Mouse (Mus musculus) limb, embryonic 12.5 days (tissue): ENCODE data around the gene Fgfr2. TPM values are rescaled to one million over a fixed set of nuclear protein-coding genes. Genes with fewer than 3 reads are reported as not detected.

Experiments used
- ATAC-seq: fragments of 200-750 bp; cut with Nextera tagmentation; 2 replicates; pipeline ENCODE4 v1.8.0; 2017; ENCODE audit warnings: low read depth, moderate TSS enrichment; ENCODE audit not compliant: insufficient number of reproducible peaks, insufficient read depth, low FRiP score, low TSS enrichment
- H3K27ac ChIP-seq: fragments of 300-500 bp; sonication (generic); 2 replicates; pipeline ENCODE4 v1.5.1; 2016; ENCODE audit warnings: mild to moderate bottlenecking, moderate library complexity
- H3K27me3 ChIP-seq: fragments of 300-500 bp; sonication (generic); 2 replicates; pipeline ENCODE4 v1.6.1; 2016; ENCODE audit warnings: mild to moderate bottlenecking, moderate library complexity
- H3K36me3 ChIP-seq: fragments of 300-500 bp; sonication (generic); 2 replicates; pipeline ENCODE4 v1.6.1; 2016; ENCODE audit warnings: mild to moderate bottlenecking, moderate library complexity
- H3K4me1 ChIP-seq: fragments of 300-500 bp; sonication (generic); replicated peaks from 2 replicates; pipeline ENCODE4 v1.6.1; 2016
- H3K4me2 ChIP-seq: fragments of 300-500 bp; sonication (generic); 2 replicates; pipeline ENCODE4 v1.6.1; 2016; ENCODE audit warnings: mild to moderate bottlenecking, moderate library complexity
- H3K4me3 ChIP-seq: fragments of 300-500 bp; sonication (generic); replicated peaks from 2 replicates; pipeline ENCODE4 v1.5.1; 2016; ENCODE audit warnings: mild to moderate bottlenecking
- H3K9ac ChIP-seq: fragments of 300-500 bp; sonication (generic); replicated peaks from 2 replicates; pipeline ENCODE4 v1.6.1; 2016; ENCODE audit warnings: mild to moderate bottlenecking, moderate library complexity
- H3K9me3 ChIP-seq: fragments of 300-500 bp; sonication (generic); 2 replicates; pipeline ENCODE4 v1.6.1; 2016; ENCODE audit warnings: mild to moderate bottlenecking, moderate library complexity
- WGBS: fragments of 180-500 bp; shearing (Covaris S2); methylation state at CpG from one replicate; pipeline ENCODE4 v1.1.7; 2016; 5-methylcytosine and 5-hydroxymethylcytosine counted together
- polyA plus RNA-seq: library from polyadenylated mRNA; unstranded; fragments of >200 nt; fragmentation: Nextera tagmentation; extraction: Ambion mirVana; gene quantifications from 2 replicates; pipeline ENCODE4 v1.2.1, GENCODE M21; 2016

Gene Fgfr2
- polyA plus RNA-seq, 1 experiment from 2014 or later = 112 TPM

DNA sequence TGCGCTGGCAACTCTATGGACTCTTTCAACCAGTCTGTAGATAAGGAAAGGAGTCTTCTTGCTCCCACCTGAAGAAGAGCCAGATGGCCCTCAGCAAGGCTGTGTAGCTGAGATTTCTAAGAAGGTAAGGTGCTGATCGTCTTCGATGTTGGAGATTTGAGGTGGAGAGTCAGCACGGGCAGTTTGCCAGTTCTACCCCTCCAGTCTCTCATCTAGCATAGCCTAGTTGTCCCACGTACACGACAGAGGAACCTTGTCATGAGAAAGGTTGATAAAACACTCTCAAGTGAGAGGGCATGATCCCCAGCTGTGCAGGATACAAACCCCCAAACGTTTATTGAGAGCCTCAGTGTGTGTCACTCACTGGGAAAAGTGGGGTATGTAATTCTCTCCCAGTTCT is 2258.4 kb downstream of the Fgfr2 start:
- H3K27me3 ChIP-seq = peaks cover 4% of the 10 kb centered on the region
- ATAC-seq = no peak
- no peaks in the 10 kb centered on the region for H3K9me3 ChIP-seq
- H3K27ac ChIP-seq = no peak overlapping the region
- H3K36me3 ChIP-seq = no peaks in the 10 kb centered on the region
- no peak overlapping the region for H3K4me3 ChIP-seq
- H3K4me2 ChIP-seq = no peak overlapping the region
- H3K4me1 ChIP-seq = peaks cover 34% of the 10 kb centered on the region
- whole genome bisulfite sequencing = 81% methylated on average over 7 of the region's 7 CpGs
- H3K9ac ChIP-seq = no peak overlapping the region

DNA sequence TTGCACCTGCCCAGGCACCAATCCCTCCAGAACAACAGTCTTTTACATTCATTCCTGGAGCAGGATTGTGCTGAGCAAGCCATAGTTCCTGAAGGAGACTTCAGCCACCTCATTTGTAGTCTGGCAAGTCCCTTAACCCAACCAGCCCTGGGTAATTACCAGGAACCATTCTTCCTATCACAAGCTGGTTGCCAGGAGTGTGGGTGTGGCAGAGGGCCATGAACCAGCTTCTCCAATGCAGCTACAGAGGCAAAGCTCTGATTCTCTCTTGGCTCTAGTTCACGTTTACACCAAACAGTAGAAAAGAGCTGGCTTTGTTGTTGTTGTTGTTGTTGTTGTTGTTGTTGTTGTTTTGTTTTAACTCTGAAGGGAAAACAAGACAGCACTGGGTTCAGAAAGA is 2260.6 kb downstream of the Fgfr2 start:
- Histone ChIP-seq H3K9me3 (no peaks in the 10 kb centered on the region), H3K27ac (no peak overlapping the region), H3K27me3 (peaks cover 4% of the 10 kb centered on the region), H3K36me3 (no peaks in the 10 kb centered on the region), H3K9ac (no peak overlapping the region), H3K4me1 (peaks cover 34% of the 10 kb centered on the region), H3K4me2 (no peak overlapping the region), H3K4me3 (no peak overlapping the region)
- no peak for ATAC-seq
- WGBS = 48% methylated on average over 1 of the region's 1 CpGs

DNA sequence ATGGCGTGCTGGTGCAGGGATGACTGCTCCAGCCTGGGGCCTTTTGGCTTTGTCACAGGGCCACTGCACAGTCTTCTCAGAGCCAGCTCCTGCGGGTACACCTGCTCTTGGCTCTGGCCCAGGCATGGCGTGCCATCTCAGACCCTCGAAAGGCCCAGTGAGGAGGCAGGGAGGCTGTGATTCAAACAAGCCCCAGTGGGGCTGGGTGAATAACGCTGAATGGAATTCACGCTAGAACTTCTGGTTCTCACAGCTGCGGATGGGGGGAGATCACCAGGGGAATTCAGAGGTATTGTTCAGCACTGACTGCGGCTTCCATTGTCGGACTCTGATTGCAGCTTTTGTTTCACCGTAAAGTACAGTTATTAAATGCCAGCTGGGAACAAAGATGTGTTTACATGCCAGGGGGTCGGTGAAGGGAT is 2262.4 kb downstream of the Fgfr2 start:
- Histone ChIP-seq H3K9me3 (no peaks in the 10 kb centered on the region), H3K4me2 (peak overlapping the region; percentile 15; the same call in 1 of the 2 replicates), H3K27me3 (peaks cover 4% of the 10 kb centered on the region), H3K27ac (peak overlapping the region; percentile 32; the same call in 1 of the 2 replicates), H3K4me3 (no peak overlapping the region; the same call in 1 of the 2 replicates), H3K9ac (no peak overlapping the region), H3K36me3 (no peaks in the 10 kb centered on the region), H3K4me1 (peaks cover 28% of the 10 kb centered on the region)
- WGBS = 43% methylated on average over 11 of the region's 11 CpGs
- ATAC-seq = no peak

DNA sequence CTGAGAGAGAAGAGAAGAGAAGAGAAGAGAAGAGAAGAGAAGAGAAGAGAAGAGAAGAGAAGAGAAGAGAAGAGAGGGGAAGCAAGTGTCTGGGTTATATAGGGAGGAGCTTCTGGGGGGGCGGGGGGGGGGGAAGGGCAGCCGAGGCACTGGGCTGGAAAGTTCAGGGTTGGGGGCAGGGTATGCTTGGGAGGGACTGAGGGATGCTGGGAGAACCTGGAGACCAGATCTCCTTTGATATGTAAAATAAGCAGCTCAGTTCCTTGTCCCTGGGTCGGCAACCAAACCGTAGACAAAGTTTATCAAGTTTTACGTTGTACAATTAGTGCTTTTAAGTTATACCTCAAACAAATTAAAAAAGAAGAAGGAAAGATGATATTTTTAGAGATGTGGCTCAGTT is 2263.2 kb downstream of the Fgfr2 start:
- Histone ChIP-seq H3K27ac (no peak overlapping the region), H3K36me3 (no peaks in the 10 kb centered on the region), H3K4me3 (no peak overlapping the region), H3K9me3 (no peaks in the 10 kb centered on the region), H3K27me3 (peaks cover 8% of the 10 kb centered on the region), H3K4me1 (peaks cover 28% of the 10 kb centered on the region), H3K9ac (no peak overlapping the region), H3K4me2 (no peak overlapping the region)
- WGBS = 33% methylated on average over 5 of the region's 5 CpGs
- no peak for ATAC-seq

DNA sequence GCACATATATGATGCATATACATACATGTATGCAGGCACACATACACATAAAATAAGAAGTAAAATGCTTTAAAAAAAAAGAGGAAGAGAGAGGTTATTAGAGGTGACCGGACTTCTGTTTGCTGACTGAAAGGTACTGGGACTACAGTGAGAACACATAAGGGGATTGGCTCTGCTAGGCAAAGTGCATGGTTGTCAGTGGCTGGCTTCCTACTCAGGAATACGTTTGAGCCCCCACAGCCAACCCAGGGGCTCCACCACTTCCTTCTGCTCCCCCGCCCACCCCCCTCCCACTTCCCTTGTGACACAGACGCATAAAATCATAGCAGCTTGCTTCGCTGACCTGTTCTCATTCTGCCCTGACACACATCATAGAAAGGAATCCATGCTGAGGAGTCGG is 2265.2 kb downstream of the Fgfr2 start:
- Histone ChIP-seq H3K9ac (no peak overlapping the region), H3K27me3 (peaks cover 5% of the 10 kb centered on the region; the same call in 1 of the 2 replicates), H3K36me3 (no peaks in the 10 kb centered on the region), H3K4me2 (no peak overlapping the region), H3K27ac (no peak overlapping the region), H3K4me3 (no peak overlapping the region), H3K9me3 (no peaks in the 10 kb centered on the region), H3K4me1 (peaks cover 28% of the 10 kb centered on the region)
- ATAC-seq = no peak
- WGBS = 71% methylated on average over 6 of the region's 6 CpGs

DNA sequence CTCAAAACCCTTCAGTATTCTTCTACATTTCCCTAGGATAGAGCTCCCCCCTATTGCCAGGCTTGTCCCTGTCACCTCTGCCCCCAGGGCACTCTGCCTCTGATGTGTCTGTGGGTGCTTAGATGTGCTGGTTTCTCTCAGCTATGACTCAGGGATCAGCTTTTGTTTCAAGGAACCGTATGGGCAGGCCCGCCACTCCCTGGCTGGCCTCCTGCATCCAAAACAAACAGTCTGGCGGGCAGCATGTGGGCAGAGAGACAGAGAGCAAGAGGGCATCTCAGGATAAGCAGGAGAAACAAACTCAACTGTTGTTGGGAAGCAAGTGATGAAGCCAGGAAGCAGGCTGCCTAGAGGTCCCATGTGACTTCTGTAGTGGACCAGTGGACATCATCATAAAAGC is 2267.5 kb downstream of the Fgfr2 start:
- Histone ChIP-seq H3K9ac (no peak overlapping the region), H3K27me3 (peaks cover 5% of the 10 kb centered on the region; the same call in 1 of the 2 replicates), H3K9me3 (no peaks in the 10 kb centered on the region), H3K4me1 (peaks cover 6% of the 10 kb centered on the region), H3K36me3 (no peaks in the 10 kb centered on the region), H3K4me3 (no peak overlapping the region), H3K4me2 (no peak overlapping the region), H3K27ac (no peak overlapping the region)
- WGBS = 47% methylated on average over 3 of the region's 3 CpGs
- no peak for ATAC-seq

DNA sequence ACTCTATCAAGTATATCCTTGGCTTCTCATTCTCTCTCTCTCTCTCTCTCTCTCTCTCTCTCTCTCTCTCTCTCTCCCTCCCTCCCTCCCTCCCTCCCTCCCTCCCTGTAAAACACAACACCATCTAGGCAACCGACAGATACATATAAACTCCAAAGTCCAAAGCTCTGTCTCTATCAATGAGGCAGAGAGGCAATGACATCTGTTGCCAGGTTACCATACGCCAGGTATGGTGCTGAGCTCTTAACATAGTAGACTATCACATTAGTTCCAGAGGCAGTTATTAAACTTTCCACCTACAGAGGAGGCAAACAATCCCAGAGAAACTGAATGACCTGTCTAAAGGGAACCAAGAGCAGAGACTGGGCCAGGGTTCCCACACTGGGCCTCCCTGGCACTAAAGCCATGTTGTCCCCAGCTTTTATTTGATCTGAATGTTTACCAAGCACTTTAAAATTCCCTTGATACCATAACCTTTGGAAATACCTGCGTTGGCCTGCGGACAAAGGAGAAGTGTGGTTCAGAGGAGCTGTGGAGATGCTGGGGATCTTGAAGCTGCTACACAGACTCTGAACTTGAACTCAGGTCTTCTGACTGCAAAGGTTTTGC is 2268.4 kb downstream of the Fgfr2 start:
- no peak for ATAC-seq
- Histone ChIP-seq H3K9me3 (no peaks in the 10 kb centered on the region), H3K4me2 (no peak overlapping the region), H3K27me3 (peaks cover 5% of the 10 kb centered on the region; the same call in 1 of the 2 replicates), H3K4me1 (no peaks in the 10 kb centered on the region), H3K36me3 (no peaks in the 10 kb centered on the region), H3K27ac (no peak overlapping the region), H3K9ac (no peak overlapping the region), H3K4me3 (no peak overlapping the region)
- 70% methylated on average over 4 of the region's 4 CpGs for WGBS

DNA sequence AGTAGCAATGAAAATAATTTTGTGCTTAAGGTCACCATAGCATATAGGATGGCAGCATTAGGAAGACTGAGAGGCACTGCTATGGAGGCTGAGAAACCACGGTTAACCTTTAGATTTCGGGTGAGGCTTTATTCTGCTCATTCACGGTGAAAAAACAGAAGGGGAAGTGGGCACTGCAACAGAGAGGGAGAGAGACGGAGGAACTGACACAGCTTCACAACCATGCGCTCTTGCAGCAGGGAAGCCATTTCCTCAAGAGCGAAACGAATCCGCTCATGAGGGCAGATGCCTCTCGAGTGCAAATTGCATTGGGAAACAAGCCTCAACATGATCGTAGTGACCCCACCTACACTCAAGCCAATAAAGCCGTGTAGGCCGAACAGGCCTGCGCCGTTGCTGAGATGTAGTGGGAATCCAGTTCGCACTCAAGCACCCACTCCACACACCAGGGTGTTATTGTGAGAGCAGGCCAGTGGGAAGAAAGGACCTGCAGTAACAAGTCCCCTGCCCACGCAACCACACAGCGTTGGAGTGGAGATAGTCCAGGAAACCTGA is 2275.9 kb downstream of the Fgfr2 start:
- Histone ChIP-seq H3K27me3 (no peaks in the 10 kb centered on the region), H3K9me3 (no peaks in the 10 kb centered on the region), H3K9ac (no peak overlapping the region), H3K36me3 (no peaks in the 10 kb centered on the region), H3K27ac (no peak overlapping the region), H3K4me3 (no peak overlapping the region), H3K4me2 (no peak overlapping the region), H3K4me1 (no peaks in the 10 kb centered on the region)
- 84% methylated on average over 17 of the region's 17 CpGs for WGBS
- ATAC-seq = no peak

DNA sequence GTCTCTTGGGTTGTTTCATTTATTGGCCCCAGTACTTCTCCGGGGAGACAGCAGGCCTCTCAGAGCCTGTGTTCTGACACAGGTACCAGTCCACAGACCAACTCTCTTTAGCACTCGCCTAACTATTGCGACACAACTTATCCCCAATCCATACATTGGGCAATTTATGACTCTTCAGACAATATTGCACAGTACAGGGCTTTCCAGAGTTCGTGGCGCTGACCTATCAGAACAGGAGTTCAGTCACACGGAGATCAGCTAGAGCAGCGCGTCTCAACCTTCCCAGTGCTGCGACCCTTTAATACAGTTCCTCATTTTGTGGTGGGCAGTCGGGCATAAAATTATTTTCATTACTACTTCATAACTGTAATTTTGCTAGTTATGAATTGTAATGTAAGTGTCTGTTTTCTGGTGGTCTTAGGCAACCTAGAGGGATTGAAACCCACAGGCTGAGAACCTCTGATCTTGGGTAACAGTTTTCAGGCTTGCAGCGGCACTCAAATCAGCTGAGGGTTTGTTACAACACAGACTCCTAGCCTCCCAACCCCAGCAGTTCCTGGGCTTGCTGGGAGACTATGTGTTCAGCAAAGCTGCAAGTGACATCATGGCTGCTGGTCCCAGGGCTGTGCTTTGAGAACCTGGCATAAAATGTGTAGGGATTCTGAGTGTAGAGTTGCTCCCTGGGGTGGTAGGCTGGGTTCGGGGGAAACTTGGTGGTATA is 2283.6 kb downstream of the Fgfr2 start:
- H3K4me1 ChIP-seq = peaks cover 11% of the 10 kb centered on the region
- 90% methylated on average over 12 of the region's 12 CpGs for WGBS

DNA sequence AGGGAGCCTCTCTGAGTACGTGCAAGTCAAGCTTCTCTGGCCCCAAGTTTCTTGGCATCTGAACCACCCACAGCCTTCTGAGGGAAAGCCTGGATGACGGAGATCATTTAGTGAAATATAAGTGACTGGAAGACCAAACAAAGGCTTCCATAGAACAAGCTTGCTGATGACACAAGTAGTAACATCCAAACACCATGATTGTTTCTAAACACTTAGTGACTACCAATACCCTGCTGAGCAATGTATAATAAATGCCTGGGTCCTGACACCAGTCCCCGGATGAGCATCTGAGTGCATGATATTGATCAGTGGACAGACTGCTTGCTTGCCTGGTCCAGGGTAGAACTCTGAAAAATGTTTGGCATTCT is 2284.5 kb downstream of the Fgfr2 start:
- H3K4me3 ChIP-seq = no peak overlapping the region
- H3K9ac ChIP-seq = no peak overlapping the region
- 86% methylated on average over 3 of the region's 3 CpGs for WGBS
- H3K27ac ChIP-seq = no peak overlapping the region
- H3K36me3 ChIP-seq = no peaks in the 10 kb centered on the region
- peaks cover 12% of the 10 kb centered on the region for H3K4me1 ChIP-seq
- no peaks in the 10 kb centered on the region for H3K9me3 ChIP-seq
- no peak for ATAC-seq
- peaks cover 14% of the 10 kb centered on the region for H3K27me3 ChIP-seq
- H3K4me2 ChIP-seq = no peak overlapping the region

More for the DNA sequence above, 2283.6 kb downstream of the Fgfr2 start:
- no peak overlapping the region for H3K27ac ChIP-seq
- no peaks in the 10 kb centered on the region for H3K36me3 ChIP-seq
- H3K4me3 ChIP-seq = no peak overlapping the region
- no peak for ATAC-seq
- no peaks in the 10 kb centered on the region for H3K9me3 ChIP-seq
- H3K27me3 ChIP-seq = peaks cover 7% of the 10 kb centered on the region; the same call in 1 of the 2 replicates
- H3K4me2 ChIP-seq = no peak overlapping the region
- no peak overlapping the region for H3K9ac ChIP-seq

DNA sequence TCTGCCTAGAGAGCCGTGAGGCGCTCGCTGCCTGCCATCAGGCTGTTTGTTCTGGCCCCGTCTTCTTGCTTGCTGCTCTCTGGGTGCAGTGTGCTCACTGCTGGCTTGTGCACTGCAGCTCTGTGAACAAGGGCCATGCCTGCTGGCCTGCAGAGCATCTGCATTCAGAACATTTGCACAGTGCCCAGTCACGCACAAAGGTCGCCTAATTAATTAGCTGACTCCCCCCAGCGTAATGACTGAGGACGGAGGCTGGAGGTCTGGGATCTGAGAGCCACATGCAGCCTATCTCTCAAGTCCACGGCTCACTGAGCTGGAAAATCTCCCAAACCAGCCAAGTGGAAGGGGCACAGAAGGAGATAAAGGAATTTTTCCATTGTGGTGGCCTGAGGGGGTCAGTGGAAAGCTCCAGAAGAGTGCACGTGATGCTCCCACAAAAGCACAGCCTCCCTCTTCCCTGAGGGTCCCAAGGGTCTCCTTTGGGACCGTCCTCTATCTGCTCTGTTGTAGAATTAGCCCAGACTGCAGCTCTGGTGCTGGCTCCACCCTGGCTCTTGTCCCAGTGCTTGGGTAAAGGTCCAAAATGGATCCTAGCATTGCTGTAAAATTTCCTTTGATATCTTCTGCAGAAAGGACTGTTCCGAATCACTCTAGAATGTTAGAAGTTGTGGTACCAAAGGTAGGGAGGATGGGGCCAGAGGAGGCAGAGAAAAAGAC is 2285.1 kb downstream of the Fgfr2 start:
- no peak for ATAC-seq
- no peak overlapping the region for H3K27ac ChIP-seq
- H3K36me3 ChIP-seq = no peaks in the 10 kb centered on the region
- H3K27me3 ChIP-seq = peaks cover 14% of the 10 kb centered on the region
- H3K9me3 ChIP-seq = no peaks in the 10 kb centered on the region
- H3K4me2 ChIP-seq = no peak overlapping the region
- 0 out of 2 replicates have a peak overlapping the region, but pooled peaks have one; percentile 23 for H3K9ac ChIP-seq
- 52% methylated on average over 12 of the region's 12 CpGs for WGBS
- no peak overlapping the region for H3K4me3 ChIP-seq
- peaks cover 12% of the 10 kb centered on the region for H3K4me1 ChIP-seq
